Mouse (Mus musculus): ENCODE data around the gene Rab11fip3.
"Not testable (repeated sequence)": the region's sequence is repeated elsewhere in the genome, so short reads cannot be mapped to it uniquely, and the experiment has no call there.

The Rab11fip3 gene

DNA sequence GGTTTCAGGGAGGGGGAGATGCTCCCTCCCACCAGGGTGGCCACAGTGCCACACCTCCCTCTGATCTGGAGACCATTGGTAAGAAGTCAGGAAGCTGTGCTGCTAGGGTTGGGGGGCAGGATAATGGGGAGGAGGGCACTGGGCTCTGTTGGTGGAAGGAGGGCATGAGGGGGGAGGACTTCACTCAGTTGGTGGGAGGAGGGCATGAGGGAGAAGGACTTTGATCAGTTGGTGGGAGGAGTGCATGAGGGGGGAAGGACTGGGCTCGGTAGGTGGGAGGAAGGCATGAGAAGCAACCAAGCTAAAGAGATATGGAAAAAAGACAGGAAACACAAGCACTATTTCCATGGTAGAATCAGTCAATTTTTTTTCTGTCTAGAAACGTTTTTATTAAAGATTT lies 11.5 kb upstream of the Rab11fip3 start:
- no peak for DNase-seq

DNA sequence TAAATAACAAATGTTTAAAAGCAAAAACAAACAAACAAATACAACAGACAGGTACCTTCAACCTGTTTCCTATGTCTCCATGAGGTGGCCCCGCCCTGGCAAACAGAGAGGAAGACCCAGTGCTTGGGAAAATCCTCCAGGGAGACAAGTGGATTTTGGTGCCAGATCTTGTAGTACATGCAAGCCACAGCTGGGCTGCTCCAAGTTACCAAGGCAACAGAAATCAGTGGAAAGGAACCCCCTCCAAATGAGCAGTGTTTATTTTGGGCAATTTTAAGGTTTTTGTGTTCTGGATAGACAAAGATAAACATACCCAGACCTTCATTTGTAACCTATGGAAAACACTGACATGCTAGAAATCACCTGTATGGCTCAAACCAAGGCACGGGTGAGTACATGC lies 9.5 kb upstream of the Rab11fip3 start:
- no peak for DNase-seq

DNA sequence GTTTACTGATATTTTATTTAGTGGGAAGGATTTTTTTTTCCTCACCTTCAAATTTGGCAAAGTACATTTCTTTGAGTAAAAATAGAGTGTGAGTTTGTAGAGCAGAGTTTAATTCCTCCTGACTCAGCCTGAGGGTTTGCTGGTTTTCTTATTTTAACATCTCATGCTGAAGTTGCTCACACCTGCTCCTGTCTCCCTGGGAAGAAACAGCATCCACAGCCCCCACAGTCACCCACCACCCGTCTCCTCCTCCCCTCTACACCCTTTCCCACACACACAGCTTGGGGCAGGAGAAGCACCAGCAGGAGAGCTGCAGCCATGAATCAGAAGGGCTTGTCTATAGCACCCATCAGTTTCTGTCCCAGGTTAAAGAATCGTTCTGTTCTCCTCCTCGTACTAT lies 5.9 kb upstream of the Rab11fip3 start:
- DNase-seq: no peak

DNA sequence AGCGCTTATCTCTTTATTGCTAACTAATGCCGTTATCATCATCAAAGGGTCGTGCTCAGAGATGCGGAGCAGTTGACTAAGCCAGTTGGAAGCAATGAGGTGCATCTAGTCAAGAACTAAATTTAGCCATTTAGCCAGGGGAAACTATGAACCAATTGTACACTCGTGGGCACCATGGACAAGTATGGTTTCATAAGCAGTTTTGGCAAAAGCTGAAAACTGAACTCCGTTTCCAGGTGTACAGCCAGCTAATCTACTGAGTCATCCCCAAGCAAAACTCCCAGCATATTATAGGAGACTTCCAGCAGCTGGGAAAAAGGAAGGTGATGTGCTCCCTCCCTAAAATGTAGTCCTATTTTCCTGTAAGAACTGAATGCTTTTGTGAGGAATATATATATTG lies 781 bp upstream of the Rab11fip3 start:
- DNase-seq: no peak

DNA sequence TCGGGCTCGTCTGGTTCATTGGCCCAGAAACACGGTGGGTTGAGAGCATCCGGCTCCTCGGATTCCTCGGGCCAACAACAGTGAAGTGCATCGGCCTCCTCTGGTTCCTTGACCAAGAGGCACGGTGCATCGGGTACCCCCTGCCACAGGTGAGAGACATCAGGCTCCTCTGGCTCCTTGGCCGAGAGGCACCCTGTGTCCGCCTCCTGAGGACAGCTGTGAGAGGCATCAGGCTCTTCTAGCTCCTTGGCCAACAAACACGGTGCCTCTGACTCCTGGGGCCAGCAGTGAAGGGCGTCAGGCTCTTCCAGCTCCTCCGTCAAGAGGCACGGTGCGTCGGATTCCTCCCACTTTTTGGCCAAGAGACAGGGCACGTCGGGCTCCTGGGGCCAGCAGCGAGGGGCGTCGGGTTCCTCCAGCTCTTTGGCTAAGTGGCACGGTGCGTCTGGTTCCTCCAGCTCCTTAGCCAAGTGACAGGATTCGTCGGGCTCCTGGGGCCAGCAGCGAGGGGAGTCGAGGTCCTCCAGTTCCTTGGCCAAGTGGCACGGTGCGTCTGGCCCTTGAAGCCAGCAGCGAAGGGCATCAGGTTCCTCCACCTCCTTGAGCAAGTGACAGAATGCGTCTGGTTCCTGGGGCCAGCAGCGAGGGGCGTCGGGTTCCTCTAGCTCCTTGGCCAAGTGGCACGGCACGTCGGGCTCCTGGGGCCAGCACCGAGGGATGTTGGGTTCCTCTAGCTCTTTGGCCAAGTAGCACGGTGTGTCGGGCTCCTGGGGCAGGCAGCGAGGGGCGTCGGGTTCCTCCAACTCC lies 1.1 kb downstream of the Rab11fip3 start:
- DNase-seq: peak; percentile 16

DNA sequence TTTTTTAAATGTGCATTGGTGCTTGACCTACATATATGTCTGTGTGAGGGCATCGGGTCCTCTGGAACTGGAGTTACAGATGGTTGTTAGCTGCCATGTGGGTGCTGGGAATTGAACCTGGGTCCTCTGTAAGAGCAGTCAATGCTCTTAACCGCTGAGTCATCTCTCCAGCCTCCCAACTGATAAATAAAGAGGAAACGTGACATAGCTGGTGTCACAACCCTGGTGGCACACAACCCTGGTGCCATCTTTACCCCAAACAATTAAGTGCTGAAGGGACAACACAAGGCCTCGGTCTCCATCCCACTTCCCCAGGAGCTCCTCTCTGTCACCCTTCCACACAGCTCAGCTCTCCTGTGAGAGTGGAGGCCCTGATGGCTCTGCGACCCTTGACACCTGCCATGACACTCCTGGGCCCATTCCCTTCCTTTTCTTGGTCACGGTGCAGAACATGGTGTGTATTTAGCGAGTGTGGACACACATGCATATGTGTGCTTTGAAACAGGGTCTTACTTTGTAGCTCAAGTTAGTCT lies 2.8 kb downstream of the Rab11fip3 start:
- DNase-seq: no peak

DNA sequence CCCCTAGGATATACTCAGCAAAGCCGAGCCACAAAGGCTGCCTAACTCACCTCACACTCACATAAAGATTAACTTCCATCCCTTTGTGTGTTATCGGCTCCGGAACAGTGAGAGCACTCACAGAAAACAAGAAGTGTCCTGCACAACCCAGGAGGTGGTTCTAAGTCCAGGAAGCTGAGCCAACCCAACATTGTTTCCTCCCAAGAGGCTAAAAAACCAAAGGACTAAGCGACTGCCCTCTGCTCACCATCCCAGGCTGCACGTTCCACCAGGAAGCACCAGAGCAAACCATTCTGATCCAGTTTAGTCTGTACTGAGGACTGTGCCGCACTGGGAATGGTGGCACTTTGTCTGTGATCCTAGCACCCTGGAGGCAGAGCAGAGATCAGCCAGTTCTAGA lies 4.4 kb downstream of the Rab11fip3 start:
- peak; percentile 32 for DNase-seq

DNA sequence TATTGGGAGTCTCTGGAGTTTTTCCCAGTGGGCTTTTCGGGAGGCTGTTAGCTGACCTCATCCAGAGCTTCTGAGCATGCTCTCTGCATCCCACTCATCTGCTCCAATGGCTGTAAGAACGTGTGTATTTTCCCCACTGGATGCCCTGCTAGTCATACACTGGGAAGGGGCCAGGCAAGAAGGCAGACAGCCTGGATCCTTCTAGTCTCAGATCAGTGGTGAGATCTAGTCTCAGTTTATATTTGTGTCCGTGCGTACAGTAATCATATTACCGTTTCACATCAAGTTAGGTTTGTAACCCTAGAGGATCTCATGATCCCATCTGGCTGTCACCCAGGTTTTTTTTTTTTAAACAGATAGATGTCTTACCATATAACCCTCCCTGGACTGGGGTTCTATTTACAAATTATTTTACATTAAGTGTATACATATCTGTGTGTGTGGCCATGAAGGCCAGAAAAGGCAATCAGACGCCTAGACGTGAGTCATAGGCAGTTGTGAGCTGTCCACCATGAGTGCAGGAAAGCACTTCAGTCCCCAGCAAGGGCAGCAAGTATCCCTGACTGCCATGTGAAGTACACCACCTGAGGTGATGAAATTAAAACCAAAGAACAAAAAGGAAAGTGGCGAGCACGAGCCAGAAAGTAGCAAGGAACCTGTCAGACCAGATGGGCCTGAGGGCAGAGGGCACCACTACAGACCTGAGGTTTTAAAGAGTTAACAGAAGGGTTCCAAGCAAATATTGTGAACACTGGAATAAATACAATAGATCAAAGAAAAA lies 11.4 kb downstream of the Rab11fip3 start:
- no peak for DNase-seq

DNA sequence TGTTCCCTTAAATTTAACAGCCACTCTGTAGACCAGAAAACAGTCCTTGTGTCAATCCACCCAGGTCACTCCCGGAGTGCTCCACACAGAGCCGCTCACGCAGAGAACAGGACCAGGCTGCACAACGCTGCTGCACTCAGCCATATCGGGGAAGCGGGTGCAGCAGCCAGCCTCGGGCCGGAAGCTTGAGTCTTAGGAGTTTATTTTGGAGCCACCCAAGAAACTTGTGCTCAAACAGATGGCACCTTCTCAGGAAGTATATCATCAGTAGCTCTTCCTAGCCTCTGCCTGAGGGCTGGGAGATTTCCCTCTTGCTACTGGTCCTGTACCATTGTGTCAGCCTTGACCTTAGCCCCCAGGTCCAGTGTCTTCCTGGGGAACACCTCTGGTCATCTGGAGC lies 12.1 kb downstream of the Rab11fip3 start:
- no peak for DNase-seq

DNA sequence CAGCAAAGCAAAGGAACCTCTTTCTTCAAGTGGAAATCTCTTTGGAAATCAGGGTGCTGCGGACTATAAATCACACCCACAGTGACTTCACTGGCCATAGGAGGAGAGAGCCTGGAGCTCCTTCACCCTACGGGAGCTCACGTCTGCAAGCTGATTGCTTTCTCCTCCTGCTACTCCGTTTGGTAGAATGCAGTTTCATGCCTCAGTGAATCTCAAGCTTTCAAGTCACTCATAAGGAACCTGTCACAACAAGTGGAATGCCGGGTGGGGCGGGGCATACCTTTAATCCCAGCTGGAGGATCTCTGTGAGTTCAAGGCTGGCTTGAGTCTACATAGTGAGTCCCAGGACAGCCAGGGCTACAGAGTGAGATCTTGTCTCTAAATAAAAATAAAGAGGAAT lies 14.2 kb downstream of the Rab11fip3 start:
- peak; percentile 47 for DNase-seq

DNA sequence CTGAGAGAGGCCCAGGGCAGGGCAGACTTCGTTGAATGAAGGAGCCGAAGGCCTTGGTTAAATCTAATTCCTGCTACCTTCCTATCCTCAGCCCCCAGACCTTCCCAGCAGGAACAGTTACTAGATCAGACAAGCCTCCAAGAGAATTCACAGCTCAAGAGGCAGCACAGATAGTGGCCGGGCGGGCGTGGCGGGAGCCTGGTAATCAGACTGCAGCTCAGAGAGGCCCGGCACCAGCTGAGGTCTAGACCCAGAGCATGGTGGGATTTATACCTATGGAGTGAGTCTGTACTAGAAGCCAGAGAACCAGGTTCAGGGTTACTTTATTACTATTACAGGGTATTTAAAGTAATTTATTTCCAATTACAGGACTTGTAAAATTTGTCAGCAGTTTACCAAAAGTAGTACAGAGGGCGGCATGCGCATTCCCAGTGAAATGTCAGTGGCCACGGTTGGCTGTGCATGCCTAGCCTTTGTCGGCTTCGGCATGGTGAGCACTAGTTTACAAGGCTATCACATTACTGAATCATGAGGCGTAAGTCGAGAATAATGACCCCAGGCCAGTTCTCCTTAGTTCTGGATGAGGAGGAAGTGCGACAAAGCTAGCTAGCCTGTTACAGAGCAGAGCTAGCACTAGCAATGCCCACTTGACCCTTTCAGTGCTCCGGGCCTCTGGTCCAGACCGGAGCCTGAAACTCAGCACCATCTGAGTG lies 15.1 kb downstream of the Rab11fip3 start:
- peak; percentile 62 for DNase-seq

DNA sequence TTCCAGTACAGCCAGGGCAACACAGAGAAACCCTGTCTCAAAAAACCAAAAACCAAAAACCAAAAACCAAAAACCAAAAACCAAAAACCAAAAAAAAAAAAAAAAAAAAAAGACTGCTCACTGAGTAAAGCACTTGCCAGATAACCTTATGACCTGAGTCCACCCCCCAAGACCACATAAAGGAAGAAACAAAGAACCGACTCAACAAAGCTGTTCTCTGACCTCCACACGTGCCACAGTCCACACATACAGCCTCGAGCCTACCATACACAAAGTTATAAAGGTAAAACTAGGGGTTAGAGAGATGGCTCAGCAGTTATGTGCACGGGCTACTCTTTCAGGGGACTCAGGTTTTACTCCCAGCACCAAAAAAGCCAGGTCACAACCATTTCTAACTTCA lies 16.6 kb downstream of the Rab11fip3 start:
- no peak for DNase-seq

DNA sequence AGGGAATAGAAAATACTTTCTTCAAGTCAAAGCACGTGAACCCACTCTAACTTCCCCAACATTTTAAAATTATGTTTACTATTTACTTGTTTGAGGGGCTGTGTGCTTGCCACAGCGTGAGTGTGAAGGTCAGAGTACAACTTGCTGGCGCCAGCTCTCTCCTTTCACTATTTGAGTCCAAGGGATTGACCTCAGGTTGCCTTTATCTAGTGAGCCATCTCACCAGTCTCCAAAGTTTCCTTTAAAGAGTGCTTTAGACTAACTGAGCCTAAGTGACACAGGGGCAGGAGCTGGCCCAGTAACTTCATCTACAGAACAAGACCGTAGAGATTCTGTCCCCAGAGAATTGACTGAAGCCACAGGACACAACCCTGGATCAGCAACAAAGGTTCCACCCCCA lies 17.3 kb downstream of the Rab11fip3 start:
- DNase-seq: peak; percentile 28

DNA sequence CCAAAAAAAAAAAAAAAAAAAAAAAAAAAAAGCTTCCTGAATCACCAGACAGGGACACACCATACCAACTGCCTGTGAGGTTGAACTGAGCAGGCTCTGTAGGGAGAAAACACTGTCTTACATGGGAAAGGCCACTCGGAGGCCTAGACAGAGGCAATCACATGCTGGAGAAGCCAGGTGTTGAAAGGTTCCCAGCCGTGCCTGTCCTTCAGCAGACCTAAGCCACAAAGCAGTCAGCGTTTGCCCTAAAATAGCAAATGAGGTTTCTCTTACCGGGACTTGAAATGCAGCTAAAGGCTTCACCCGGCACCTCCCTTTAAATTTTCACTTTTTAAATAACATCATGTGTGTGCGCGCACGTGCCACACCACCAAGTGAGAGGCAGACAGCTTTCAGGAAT lies 21.2 kb downstream of the Rab11fip3 start:
- no peak for DNase-seq

DNA sequence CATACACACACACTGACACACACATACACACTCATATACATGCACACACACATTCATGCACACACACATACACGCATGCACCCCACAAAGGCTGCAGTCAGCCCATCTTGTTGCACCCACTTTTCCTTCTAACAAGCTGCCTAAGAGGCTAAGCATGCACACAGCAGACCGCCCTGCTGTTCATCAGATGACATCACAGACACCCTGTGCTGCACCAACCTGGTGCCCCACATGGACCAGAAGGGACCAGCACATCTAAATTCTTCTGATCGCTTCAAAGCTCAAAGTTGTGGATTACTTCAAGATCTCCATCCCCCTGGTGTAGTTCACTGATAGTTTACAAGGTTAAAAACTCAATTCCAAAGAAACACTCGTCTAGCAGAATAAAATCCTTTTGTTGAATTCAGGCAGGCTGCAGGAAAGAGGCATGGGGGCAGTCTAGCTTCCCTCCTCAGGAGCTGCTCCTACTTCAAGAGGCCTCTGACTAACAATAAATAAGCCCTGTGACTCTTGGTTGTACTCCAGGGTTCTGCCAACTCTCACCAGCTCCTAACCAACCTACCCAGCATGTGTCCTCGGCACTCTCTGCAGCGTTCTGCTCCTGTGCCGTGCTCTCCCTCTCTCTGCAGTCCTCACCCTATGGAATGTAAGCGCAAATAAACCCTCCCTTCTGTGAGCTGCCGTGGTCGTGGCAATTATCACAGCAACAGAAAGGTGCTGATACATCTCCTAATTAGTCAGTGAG lies 22.9 kb downstream of the Rab11fip3 start:
- no peak for DNase-seq

DNA sequence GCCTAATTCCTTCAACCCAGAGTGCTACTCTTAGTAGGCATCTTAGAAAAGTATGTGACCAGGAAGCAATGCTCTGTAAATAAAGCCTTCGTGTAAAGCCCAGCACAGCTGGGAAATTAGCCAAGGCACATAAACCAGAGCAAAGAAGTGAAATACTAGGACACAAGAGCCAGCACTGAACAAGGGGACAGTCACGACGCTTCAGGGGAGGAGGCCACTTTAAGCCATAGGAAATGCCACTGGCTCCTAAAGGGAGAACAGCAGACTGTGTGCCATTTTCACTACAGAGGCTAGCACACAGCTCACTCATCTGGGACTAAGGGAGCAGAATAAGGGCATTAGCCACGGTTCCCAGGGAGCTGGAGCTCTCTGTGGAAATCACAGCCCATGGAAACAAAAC lies 24.1 kb downstream of the Rab11fip3 start:
- peak; percentile 32 for DNase-seq

DNA sequence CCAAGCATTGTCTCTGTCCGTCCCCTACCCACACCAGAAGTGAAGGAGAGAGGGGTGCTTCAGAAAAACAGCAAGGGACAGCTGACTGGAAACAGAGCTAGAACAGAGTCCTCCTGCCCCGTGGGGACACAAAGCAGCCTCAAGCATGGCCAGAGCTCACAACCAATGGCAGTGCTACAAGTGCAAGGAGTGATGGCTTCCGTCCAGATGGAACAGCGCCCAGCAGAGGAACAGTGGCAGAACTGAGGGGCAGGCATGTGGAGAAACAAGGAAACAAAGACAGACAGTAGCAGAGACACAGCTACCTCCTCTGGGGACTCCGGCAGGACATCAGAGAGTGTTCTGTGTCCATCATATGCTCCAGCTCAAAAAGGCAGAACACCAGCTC lies 26.1 kb downstream of the Rab11fip3 start:
- peak; percentile 88 for DNase-seq

DNA sequence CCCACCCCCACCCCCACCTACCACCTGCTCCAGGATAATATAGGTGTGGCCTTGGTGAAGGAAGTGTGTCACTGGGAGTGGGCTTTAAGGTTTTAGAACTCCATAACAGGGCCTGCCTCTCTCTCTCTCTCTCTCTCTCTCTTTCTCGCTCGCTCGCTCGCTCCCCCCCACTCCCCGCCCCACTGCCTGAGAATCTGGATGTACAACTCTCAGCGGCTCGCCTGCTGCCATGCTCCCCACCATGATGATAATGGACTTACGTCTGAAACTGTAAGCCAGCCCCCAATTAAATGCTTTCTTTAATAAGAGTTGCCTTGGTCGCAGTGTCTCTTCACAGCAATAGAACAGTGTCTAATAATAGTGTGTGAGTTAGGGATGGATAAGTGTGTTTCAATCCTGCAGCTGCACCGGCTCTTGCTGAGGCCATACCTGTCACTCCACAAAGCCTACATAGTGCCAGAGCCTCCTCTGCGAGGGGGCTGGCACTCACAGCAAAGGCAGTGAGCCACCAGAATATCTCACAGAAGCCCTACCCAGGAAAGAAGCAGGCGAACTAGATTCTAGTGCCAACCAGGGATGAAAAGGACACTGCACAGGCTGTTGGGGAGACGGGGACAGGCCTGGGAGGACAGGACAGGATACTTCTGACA lies 26.6 kb downstream of the Rab11fip3 start:
- no peak for DNase-seq

DNA sequence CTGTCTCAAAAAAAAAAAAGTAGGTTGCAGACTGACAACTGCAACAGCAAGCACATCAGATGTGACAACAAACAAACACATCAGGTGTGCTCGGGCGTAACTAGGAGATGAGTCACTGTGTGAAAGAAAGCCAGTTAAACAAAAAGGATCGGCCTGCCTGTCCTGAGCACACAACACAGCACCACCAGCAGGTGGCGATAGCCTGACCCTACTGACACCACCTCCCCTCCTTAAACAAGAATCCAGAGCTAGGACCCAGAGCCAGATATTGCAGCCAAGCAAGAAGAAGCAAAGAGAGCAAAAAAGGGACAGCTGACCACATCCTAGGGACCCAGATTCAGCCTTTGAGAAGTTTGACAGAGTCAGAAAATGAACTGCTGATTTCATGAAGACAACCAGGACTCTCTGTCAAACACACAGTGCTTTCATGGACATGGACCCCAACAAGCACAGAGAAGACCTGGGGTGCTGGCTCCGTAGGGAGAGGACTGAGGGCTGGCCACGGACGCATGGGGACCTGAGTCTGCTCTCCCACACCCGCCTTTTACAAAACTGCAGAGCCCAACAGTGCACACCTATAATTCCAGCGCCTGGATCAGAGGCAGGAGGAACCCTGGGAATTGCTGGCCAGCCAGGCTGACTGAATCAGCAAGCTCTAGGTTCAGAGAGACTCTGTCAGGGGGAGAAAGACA lies 28.1 kb downstream of the Rab11fip3 start:
- DNase-seq: peak; percentile 73

DNA sequence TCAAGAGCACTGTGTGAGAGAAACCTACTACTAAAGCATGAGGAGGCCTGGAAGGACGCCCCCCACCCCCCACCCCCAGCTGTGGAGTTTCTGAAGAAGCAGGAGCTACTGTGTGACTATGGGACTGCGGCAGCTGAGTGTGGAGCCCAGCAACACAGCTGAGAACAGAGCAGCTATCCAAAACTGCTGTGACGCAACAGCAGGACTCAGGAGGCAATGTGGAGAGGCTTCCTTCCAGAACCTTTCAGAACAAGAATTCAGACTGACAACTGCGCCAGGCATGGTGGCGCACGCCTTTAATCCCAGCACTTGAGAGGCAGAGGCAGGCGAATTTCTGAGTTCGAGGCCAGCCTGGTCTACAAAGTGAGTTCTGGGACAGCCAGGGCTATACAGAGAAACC lies 28.6 kb downstream of the Rab11fip3 start:
- not testable (repeated sequence) for DNase-seq

DNA sequence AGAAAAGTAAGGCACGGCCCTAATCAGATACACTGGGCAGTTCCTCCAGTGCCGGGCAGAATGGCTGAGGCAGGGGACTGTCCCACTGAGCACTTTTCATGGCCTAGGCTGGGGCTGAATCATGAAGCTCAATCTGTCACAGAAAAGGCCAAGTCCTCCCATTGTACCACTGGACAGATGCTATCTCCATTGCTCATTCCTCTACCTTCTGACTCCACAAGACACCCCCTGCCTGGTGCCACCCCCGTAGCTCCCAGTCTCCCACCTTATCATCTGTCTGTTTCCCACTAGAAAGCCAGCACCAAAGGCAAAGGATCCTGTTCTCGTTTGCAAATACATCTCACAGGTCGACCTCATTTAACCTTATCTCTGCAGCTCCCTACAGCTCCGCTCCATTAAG lies 37.3 kb downstream of the Rab11fip3 start:
- DNase-seq: no peak

DNA sequence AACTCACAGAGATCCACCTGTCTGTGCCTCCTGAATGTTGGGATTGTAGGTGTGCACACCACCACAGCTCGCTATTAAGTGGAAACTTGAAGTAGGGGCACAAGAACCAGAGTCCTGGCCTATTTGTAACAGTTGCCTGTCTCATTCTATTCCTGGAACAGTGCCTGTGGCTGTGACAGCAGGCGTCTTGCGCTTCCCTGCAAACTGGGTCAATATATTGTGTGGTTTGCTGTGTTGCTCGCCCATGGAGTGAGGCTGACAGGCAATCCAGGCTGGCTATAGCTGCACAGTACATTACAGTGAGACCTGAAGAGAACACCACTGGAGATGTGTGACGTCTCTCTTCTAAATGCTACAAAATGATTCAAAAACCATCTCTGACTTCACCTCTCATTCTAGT lies 37.8 kb downstream of the Rab11fip3 start:
- no peak for DNase-seq

Measured in kidney, postnatal 14 days (tissue).